Mouse (Mus musculus): Measurements from ENCODE around the gene Pus10. TPM values are rescaled to one million over a fixed set of nuclear protein-coding genes. Genes with fewer than 3 reads are reported as not detected.
"Not testable (repeated sequence)": the region's sequence is repeated elsewhere in the genome, so short reads cannot be mapped to it uniquely, and the experiment has no call there.

Pus10 gene
- polyA plus RNA-seq, 1 experiment from 2014 or later: 23.9 TPM

GRCm38 (mm10) chr11:23732840-23733239, 67.4 kb downstream of the Pus10 start:
- no peaks in the 10 kb centered on the region for H3K9me3 ChIP-seq
- no peaks in the 10 kb centered on the region for H3K4me1 ChIP-seq
- no peak overlapping the region for H3K4me3 ChIP-seq
- no peak overlapping the region for H3K9ac ChIP-seq
- H3K36me3 ChIP-seq: peaks cover 29% of the 10 kb centered on the region
- H3K4me2 ChIP-seq: no peak overlapping the region
- H3K27me3 ChIP-seq: no peaks in the 10 kb centered on the region
- no peak overlapping the region for H3K27ac ChIP-seq
- WGBS: 84% methylated on average over 1 of the region's 1 CpGs
- no peak for ATAC-seq (ENCODE audit: insufficient number of reproducible peaks, low FRiP score, low TSS enrichment, low read depth)

GRCm38 (mm10) chr11:23734749-23735286, 69.3 kb downstream of the Pus10 start:
- 87% methylated on average over 6 of the region's 6 CpGs for WGBS

GRCm38 (mm10) chr11:23735820-23736470, 70.5 kb downstream of the Pus10 start:
- H3K36me3 ChIP-seq: 0 out of 2 replicates have a peak, but pooled peaks cover 8% of the 10 kb centered on the region
- H3K4me1 ChIP-seq: no peaks in the 10 kb centered on the region
- no peak overlapping the region for H3K27ac ChIP-seq
- H3K9ac ChIP-seq: no peak overlapping the region
- no peaks in the 10 kb centered on the region for H3K27me3 ChIP-seq
- H3K4me2 ChIP-seq: no peak overlapping the region
- no peaks in the 10 kb centered on the region for H3K9me3 ChIP-seq
- ATAC-seq (ENCODE audit: insufficient number of reproducible peaks, low FRiP score, low TSS enrichment, low read depth): no peak
- no peak overlapping the region for H3K4me3 ChIP-seq

More at GRCm38 (mm10) chr11:23734749-23735286, 69.3 kb downstream of the Pus10 start:
- Histone ChIP-seq H3K27me3 (no peaks in the 10 kb centered on the region), H3K4me1 (no peaks in the 10 kb centered on the region), H3K9ac (no peak overlapping the region), H3K4me2 (no peak overlapping the region), H3K9me3 (no peaks in the 10 kb centered on the region), H3K27ac (no peak overlapping the region), H3K4me3 (no peak overlapping the region), H3K36me3 (peaks cover 18% of the 10 kb centered on the region)
- no peak for ATAC-seq (ENCODE audit: insufficient number of reproducible peaks, low FRiP score, low TSS enrichment, low read depth)

- Histone ChIP-seq H3K27me3 (no peaks in the 10 kb centered on the region), H3K9ac (no peak overlapping the region), H3K4me2 (no peak overlapping the region), H3K27ac (no peak overlapping the region), H3K9me3 (no peaks in the 10 kb centered on the region), H3K4me3 (no peak overlapping the region), H3K36me3 (peaks cover 7% of the 10 kb centered on the region; the same call in 1 of the 2 replicates), H3K4me1 (no peaks in the 10 kb centered on the region)
- no peak for ATAC-seq (ENCODE audit: insufficient number of reproducible peaks, low FRiP score, low TSS enrichment, low read depth)
- WGBS: 73% methylated on average over 4 of the region's 4 CpGs
Observed at GRCm38 (mm10) chr11:23740895-23741294, 75.4 kb downstream of the Pus10 start.

GRCm38 (mm10) chr11:23741386-23741785, 75.9 kb downstream of the Pus10 start:
- H3K27ac ChIP-seq: no peak overlapping the region
- WGBS: 90% methylated on average over 7 of the region's 7 CpGs
- no peak overlapping the region for H3K4me2 ChIP-seq
- H3K27me3 ChIP-seq: no peaks in the 10 kb centered on the region
- no peak overlapping the region for H3K9ac ChIP-seq
- no peaks in the 10 kb centered on the region for H3K4me1 ChIP-seq
- H3K9me3 ChIP-seq: no peaks in the 10 kb centered on the region
- H3K36me3 ChIP-seq: peaks cover 7% of the 10 kb centered on the region; the same call in 1 of the 2 replicates
- no peak overlapping the region for H3K4me3 ChIP-seq
- no peak for ATAC-seq (ENCODE audit: insufficient number of reproducible peaks, low FRiP score, low TSS enrichment, low read depth)

- no peak overlapping the region for H3K27ac ChIP-seq
- H3K9me3 ChIP-seq: no peaks in the 10 kb centered on the region
- ATAC-seq (ENCODE audit: insufficient number of reproducible peaks, low FRiP score, low TSS enrichment, low read depth): no peak
- H3K9ac ChIP-seq: no peak overlapping the region
- H3K4me1 ChIP-seq: no peaks in the 10 kb centered on the region
- H3K4me3 ChIP-seq: no peak overlapping the region
- H3K36me3 ChIP-seq: peaks cover 7% of the 10 kb centered on the region; the same call in 1 of the 2 replicates
- WGBS: 73% methylated on average over 3 of the region's 3 CpGs
- H3K4me2 ChIP-seq: no peak overlapping the region
- H3K27me3 ChIP-seq: no peaks in the 10 kb centered on the region
Observed at GRCm38 (mm10) chr11:23744352-23744751, 78.9 kb downstream of the Pus10 start.

GRCm38 (mm10) chr11:23746102-23746501, 80.6 kb downstream of the Pus10 start:
- Histone ChIP-seq H3K36me3 (peaks cover 7% of the 10 kb centered on the region; the same call in 1 of the 2 replicates), H3K4me2 (no peak overlapping the region), H3K4me3 (no peak overlapping the region), H3K4me1 (no peaks in the 10 kb centered on the region), H3K9me3 (no peaks in the 10 kb centered on the region), H3K27me3 (no peaks in the 10 kb centered on the region), H3K27ac (no peak overlapping the region), H3K9ac (no peak overlapping the region)
- 47% methylated on average over 4 of the region's 4 CpGs for WGBS
- no peak for ATAC-seq (ENCODE audit: insufficient number of reproducible peaks, low FRiP score, low TSS enrichment, low read depth)

- H3K27ac ChIP-seq: no peak overlapping the region
- H3K4me3 ChIP-seq: no peak overlapping the region
- no peaks in the 10 kb centered on the region for H3K27me3 ChIP-seq
- WGBS: 98% methylated on average over 1 of the region's 1 CpGs
- H3K9ac ChIP-seq: no peak overlapping the region
- H3K9me3 ChIP-seq: no peaks in the 10 kb centered on the region
- no peak overlapping the region for H3K4me2 ChIP-seq
- no peaks in the 10 kb centered on the region for H3K36me3 ChIP-seq
- no peak for ATAC-seq (ENCODE audit: insufficient number of reproducible peaks, low FRiP score, low TSS enrichment, low read depth)
- H3K4me1 ChIP-seq: no peaks in the 10 kb centered on the region
Observed at GRCm38 (mm10) chr11:23753136-23753710, 87.7 kb downstream of the Pus10 start.

- no peaks in the 10 kb centered on the region for H3K27me3 ChIP-seq
- no peaks in the 10 kb centered on the region for H3K36me3 ChIP-seq
- H3K4me1 ChIP-seq: no peaks in the 10 kb centered on the region
- H3K4me3 ChIP-seq: no peak overlapping the region
- no peak overlapping the region for H3K4me2 ChIP-seq
- ATAC-seq (ENCODE audit: insufficient number of reproducible peaks, low FRiP score, low TSS enrichment, low read depth): no peak
- H3K27ac ChIP-seq: no peak overlapping the region
- no peaks in the 10 kb centered on the region for H3K9me3 ChIP-seq
- no peak overlapping the region for H3K9ac ChIP-seq
Observed at GRCm38 (mm10) chr11:23754329-23754728, 88.9 kb downstream of the Pus10 start.

GRCm38 (mm10) chr11:23758218-23758617, 92.7 kb downstream of the Pus10 start:
- 77% methylated on average over 2 of the region's 2 CpGs for WGBS
- Histone ChIP-seq H3K27me3 (no peaks in the 10 kb centered on the region), H3K4me3 (no peak overlapping the region), H3K9me3 (no peaks in the 10 kb centered on the region), H3K4me2 (no peak overlapping the region), H3K4me1 (no peaks in the 10 kb centered on the region), H3K9ac (no peak overlapping the region), H3K36me3 (no peaks in the 10 kb centered on the region), H3K27ac (no peak overlapping the region)
- no peak for ATAC-seq (ENCODE audit: insufficient number of reproducible peaks, low FRiP score, low TSS enrichment, low read depth)

GRCm38 (mm10) chr11:23762635-23763034, 97.2 kb downstream of the Pus10 start:
- 89% methylated on average over 2 of the region's 2 CpGs for WGBS
- ATAC-seq (ENCODE audit: insufficient number of reproducible peaks, low FRiP score, low TSS enrichment, low read depth): no peak

GRCm38 (mm10) chr11:23767369-23767768, 101.9 kb downstream of the Pus10 start:
- H3K27ac ChIP-seq; H3K9ac ChIP-seq; H3K4me1 ChIP-seq; H3K27me3 ChIP-seq; H3K4me3 ChIP-seq; H3K9me3 ChIP-seq; H3K4me2 ChIP-seq; H3K36me3 ChIP-seq; ATAC-seq (ENCODE audit: insufficient number of reproducible peaks, low FRiP score, low TSS enrichment, low read depth): not testable (repeated sequence)
- WGBS: 81% methylated on average over 5 of the region's 5 CpGs

More at GRCm38 (mm10) chr11:23762635-23763034, 97.2 kb downstream of the Pus10 start:
- Histone ChIP-seq H3K4me1 (no peaks in the 10 kb centered on the region), H3K9me3 (no peaks in the 10 kb centered on the region), H3K27ac (no peak overlapping the region), H3K36me3 (no peaks in the 10 kb centered on the region), H3K4me3 (no peak overlapping the region), H3K4me2 (no peak overlapping the region), H3K9ac (no peak overlapping the region), H3K27me3 (no peaks in the 10 kb centered on the region)

Data from limb, embryonic 15.5 days (tissue).